Mouse (Mus musculus) CD4-positive helper T cell, adult 2 months (primary cell): ENCODE measurements around the gene Gm21992.
"Not testable (repeated sequence)": the region's sequence is repeated elsewhere in the genome, so short reads cannot be mapped to it uniquely, and the experiment has no call there.

Experiments used
- DNase-seq: peaks from one replicate; pipeline ENCODE4 v3.0.0-alpha.2; 2012; ENCODE audit warnings: low read depth, missing footprints, low spot score

Gene Gm21992

DNA sequence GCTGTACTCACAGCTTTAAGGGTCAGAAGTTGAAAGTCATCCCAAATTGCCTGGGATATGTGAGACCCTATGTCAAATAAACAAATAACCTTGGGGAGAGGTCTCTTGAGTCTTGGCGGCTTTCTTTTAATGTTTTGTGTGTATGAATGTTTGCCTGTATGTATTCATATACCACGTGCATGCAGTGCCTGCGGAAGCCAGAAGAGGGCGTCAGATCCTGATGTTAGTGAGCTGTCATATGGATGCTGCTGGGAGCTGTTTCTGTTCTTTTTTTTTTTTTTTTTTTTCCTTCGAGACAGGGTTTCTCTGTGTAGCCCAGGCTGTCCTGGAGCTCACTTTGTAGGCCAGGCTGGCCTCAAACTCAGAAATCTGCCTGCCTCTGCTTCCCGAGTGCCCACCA is 1.6 kb upstream of the Gm21992 start:
- DNase-seq = peak; percentile 44

DNA sequence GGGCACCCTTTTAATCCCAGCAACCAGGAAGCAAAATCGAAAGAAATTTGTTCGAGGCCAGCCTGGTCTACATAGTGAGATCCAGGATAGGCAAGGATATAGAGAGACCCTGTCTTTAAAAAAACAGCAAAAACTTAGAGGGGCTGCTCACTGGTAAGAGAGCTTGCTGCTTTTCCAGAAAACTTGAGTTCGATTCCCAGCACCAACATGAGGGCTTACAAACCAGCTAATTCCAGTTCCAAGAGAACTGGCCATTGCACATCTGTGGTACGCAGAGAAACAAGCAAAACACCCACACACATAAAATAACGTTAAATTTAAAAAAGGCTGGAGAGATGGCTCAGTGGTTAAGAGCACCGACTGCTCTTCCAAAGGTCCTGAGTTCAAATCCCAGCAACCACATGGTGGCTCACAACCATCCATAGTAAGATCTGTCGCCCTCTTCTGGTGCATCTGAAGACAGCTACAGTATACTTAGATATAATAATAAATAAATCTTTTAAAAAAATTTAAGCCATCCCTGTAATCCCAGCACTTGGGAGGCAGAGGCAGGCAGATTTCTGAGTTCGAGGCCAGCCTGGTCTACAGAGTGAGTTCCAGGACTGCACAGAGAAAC is 1.0 kb upstream of the Gm21992 start:
- peak; percentile 27 for DNase-seq

DNA sequence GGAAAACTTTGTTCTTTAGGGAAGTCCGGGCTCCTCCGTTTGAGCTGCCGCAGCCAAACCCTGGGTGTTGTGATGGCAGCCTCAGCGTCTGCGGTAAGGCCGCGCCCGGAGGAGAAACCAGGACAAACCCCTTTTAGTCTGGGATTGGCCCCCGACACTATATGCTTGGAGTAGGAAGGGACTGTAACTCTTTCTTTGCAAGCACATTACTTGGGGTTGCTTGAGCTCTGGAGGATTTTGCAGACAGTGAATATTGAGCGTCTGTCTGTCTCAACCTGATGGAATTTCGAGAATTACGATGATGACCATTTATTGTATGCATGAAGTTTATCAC is 464 bp upstream of the Gm21992 start:
- no peak for DNase-seq

DNA sequence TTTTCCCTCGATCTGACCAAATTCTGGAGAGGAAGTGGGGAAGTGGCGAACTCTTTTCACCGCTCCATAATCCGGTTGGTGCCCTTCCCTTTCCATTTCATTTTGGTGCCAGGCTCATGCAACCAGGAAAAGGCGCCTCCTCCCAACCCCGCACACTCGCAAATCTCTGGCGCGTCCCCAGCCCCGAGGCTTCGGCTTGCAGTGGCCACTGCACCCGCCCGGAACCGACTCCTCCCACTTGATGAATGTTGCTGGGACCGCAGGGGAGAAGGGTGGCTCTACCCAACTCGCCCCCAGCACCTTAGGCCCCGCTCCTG is 708 bp downstream of the Gm21992 start:
- no peak for DNase-seq

DNA sequence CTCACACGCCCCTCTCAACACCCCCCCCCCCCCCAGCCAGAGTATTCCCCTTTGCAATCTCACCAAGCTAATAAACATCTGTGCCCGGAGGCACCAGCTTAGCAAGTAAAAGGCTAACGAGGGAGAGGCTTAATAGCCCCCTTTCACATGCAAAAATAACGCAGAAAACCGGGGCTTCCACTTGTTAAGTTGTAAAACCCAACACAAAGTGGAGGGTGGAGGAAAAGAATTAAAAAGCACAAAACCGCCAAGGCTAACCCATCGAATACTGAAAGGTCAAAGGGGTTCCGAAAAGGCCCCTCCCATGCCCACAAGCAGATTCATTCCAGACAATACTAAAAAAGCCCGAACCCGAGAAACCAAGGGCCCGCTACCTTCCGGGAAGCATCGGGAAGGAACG is 1.1 kb downstream of the Gm21992 start:
- DNase-seq = no peak

DNA sequence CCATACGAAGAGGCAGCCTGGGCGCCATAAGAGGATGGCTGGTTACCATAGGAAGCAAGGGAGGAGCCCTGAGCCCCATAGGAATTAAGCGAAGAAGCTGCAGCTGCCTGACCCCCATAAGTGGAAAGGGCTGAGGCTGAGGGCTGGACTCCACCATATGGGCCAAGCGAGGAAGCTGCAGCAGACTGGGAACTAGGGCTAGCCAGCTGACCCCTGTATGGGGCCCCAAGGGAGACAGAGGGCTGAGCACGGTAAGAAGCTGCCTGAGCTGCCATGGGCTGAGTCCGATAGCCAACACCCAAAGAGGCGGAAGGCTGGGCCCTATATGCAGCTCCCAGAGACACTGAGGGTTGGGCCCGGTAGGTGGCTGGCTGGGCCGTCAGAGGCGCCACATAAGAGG is 8.1 kb downstream of the Gm21992 start:
- DNase-seq = no peak

DNA sequence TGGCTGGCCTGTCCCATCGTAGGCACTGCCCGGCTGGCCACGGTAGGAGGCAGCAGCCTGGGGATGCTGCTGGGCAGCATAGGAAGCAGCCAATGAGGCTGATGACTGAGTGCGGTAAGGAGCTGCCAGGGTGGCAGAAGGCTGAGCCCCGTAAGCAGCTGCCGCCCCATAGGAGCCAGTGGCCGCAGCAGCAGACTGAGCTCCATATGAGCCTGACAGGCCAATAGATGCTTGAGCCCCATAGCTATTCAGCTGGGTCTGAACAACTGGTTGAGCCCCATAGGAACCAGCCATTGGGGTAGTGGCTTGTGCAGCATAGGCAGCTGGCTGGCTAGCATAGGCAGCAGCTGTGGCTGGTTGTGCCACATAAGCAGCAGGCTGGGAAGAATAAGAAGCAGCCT is 8.7 kb downstream of the Gm21992 start:
- no peak for DNase-seq

DNA sequence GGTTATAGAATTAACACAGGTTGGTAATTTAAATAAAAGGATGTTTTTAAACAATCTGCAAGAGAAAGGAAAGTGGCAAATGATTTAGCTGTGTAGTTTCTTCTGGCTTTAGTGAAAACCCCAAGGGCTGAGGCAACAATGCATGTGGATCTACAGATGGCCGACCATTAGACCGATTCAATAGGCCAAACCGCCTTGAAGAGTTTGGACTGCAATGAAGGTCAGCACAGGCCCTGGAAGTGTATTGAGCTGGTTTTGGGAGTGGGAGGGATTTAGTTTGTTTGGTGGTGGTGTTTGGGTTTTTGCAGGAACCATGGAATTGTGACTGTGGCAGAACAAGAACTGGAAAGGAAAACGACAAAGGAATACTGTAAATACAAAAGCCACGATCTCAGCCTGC is 12.3 kb downstream of the Gm21992 start:
- no peak for DNase-seq

DNA sequence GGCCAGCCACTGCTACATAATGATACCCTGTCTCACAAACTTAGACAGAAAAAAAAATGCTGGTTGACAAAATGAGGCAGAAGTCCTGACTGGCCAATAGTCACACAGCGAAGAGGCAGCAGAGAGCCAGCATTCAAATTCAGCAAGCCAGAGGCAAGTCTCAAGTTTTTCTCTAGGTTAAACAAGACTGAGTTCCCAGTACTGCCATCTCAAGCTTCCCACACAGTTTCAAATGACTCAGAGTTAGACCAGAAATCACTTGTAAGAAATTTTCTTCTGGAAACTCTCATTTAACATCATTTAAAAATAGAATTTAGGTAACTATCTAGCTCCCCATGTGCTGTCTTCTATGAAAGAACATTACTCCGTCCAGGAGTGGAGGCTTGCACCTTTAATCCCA is 13.6 kb downstream of the Gm21992 start:
- no peak for DNase-seq

DNA sequence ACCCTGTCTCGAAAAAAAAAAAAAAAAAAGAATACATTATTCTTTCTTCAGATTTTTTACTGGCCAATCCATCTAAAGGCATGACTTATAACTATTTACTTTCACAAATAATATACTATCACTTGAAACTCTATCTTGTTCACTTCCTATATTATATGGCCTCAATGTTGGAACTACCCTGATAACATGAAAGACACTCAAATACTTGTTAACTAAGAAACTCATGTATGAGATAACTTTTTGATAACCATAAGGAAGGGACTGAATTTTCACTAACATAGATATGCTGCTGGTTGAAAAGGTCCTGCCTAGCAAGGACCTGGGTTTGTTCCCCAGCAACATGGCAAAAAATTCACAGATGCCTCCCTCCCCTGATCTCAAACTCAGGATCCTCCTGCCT is 15.5 kb downstream of the Gm21992 start:
- DNase-seq = no peak

DNA sequence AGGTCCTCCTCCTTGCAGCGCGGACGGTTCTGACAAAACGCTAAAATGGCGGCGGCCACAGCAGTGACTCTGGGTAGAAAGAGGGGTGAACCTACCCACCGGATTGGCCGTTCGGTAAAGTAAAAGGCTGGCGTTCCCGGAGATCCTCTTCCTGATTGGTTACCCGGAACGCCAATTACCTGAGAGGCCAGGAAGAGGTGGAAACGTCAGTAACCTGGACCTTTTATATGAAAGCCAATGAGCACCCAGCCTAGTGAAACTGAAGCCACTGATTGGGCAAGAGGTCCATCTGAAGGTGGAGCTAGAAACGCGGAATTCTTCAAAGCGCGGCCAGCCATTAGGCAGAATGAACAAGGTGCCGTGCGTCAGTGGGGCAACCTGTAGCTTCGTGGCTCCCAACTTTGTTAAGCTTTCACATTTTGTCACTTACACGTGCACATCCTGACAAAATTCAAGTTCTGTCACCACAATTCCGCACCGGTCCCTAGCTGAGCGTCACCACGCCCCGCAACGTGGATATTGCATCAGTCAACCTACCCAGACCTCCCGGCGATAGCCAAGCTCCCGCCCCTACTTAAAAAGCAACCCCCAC is 17.5 kb downstream of the Gm21992 start, which contains the start of gene Rbm4:
TSS of gene Rbm4 (minus strand) at position 71 of the 592 bp plus-strand sequence.
- DNase-seq = peak; percentile 99

DNA sequence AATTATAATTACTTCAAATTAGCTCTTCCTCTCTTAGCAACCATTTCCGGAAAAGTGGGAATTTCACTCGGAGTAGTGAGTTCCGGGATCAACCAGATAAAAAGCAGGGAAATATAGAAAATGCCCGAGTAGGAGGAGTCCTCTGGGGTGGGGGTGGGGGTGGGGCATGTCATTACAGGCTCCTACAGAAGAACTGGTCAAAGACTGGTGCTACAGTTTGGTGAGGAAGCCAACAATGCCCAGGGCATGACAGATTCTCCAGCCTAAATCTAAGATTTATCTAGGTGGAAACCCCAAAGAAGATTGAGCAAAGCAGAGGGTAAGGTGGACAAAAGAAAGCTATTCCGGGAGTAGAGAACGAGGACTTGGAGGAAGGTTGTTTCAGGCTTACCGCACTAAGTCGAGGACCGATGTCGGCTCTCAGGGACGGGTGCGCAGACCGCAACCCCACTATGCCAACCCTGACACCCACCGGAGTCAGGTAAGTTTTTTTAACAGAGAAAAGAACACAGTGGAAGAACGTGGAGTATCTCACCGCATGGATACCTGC is 18.1 kb downstream of the Gm21992 start:
- DNase-seq = no peak

DNA sequence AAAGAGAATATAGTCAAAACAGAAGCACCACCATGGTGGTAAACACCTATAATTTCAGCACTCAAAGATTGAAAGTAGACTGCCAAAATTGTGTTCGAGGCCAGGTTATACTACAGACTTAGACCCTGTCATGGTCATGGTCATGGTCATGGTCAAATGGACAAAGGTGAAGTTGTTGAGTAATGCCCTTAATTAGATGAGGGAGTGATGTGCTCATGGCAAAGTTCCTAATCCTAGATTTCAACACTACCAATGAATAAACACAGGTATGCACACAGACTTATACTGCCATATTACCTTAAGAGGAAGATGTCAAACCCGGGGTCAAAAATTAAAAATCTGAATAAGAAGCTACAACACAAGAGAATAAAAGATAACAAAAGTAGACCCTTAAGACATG is 25.1 kb downstream of the Gm21992 start:
- DNase-seq = no peak

DNA sequence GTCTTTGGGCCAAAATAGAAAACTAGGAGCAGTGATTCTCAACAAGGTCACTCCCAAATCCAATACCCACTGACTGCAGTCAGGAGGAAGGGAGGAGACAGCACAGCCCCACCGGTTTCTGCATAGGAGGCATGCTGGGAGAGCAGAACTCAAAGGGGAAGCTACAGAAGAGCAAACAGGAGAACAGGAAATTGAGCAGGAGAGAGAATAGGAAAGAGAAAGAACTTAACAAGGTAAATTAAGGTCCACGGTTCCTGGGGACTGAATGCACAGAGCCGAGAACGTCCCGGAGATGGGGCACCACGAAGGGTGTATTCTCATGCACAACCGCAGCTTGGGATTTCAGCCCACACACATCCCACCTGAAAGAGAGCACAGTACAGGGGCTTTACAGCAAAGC is 26.2 kb downstream of the Gm21992 start:
- DNase-seq = no peak

DNA sequence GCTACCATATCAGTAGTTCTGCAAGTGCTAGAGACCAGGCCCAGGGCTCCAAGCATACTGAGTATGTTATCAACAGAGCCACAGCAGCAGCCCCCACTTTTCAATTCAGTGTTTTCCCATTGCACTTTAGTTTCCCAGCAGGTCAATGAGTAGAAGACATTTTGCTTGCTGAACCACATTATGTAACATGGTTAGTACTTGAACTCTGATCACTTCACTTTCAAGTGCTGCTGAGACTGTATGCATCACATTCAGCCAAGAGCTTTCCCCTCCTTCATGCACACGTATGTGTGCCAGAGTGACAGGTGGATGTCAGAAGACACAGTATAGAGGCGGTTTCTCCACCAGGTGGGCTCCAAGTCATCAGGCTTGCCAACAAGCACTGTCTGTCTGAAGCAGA is 28.5 kb downstream of the Gm21992 start:
- DNase-seq = no peak

DNA sequence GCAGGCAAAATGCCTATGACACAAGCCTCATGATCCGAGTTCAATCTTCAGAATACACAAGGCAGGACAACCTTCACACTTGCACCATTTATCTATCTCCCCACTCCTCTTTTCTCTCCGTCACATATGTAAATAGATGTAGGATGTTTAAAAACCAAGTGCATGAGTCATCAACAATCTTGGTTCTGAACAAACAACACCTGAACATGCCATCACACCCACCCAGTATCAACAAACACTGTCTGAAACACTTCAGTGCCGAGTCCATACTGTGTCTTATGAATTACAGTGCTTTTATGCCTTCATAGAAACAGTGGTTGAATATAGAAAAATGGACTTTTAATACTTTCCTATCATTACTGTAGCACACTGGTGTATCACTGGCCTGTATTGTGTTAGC is 38.6 kb downstream of the Gm21992 start:
- DNase-seq = no peak

DNA sequence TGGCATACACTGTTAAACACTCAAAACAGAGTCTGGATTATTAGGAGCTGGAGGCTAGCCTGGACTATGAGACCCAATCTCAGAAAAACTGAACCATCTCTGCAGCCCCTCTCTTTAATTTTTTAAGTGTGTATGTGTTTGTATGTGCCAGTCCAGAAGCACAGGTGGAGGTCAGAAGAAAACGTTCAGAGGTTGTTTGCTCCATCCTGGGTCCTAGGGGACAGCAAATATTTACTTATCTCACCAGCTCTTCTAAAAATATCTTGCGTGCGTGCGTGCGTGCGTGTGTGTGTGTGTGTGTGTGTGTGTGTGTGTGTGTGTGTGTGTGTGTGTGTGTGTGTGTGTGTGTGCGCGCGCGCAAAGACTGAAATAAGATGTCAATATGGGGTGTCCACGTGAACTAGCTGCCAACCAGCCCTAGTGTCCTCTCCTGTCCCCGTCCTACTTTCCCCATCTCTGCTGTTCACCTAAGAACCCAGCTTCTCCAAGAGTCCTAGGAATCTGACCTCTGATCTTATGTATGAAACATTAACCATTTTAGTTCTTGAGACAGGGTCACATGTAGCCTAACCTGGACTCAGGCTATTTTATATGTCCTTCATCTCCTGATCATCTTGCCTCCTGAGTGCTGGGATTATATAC is 43.8 kb downstream of the Gm21992 start:
- no peak for DNase-seq

DNA sequence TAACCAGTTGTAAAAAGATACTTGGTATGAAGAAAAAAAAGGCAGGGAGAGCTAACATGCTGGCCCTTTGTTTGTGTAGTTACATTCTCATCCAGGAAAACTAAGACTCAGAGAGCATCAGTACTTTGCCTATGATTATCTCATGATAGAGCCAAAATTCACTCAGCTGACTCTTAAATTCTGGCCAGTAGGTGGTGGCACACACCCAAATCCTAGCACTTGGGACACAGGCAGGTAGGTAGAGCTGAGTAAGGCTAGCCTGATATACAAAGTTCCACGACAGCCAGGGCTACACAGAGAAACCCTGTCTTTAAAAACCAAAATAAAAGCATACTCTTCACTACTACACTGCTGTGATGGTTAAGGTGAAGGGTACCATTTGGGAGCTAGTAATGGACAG is 48.5 kb downstream of the Gm21992 start:
- peak; percentile 30 for DNase-seq

DNA sequence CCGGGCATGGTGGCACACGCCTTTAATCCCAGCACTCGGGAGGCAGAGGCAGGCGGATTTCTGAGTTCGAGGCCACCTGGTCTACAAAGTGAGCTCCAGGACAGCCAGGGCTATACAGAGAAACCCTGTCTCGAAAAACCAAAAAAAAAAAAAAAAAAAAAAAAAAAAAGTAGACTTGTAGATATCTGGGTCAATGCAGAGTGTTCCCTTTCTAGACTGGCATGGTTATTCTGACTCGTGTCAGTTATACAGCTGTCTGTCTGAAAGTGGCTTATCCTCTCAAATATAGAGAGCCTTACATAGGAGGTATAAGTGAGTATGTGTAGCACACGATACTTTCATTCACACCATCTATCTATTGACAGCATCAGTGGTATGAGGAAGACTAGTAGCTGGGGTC is 50.9 kb downstream of the Gm21992 start:
- DNase-seq = not testable (repeated sequence)

DNA sequence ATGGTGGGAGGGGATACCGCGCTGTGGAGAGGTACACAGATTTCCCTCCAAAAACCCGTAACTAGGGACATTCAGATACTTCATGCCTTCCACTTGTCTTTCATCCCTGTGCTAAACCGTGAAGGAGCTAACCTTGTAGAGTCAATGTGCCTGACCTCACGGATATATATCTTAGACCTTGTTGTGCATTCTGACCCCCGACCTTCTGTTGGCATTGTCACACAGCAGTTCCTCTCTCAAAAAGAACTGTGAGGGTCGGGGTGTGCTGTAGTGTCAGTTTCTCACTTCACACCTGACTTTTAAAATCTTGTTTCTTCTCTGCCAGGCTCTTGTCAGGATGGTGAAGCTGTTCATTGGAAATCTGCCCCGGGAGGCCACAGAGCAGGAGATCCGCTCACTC is 54.5 kb downstream of the Gm21992 start:
- DNase-seq = no peak

DNA sequence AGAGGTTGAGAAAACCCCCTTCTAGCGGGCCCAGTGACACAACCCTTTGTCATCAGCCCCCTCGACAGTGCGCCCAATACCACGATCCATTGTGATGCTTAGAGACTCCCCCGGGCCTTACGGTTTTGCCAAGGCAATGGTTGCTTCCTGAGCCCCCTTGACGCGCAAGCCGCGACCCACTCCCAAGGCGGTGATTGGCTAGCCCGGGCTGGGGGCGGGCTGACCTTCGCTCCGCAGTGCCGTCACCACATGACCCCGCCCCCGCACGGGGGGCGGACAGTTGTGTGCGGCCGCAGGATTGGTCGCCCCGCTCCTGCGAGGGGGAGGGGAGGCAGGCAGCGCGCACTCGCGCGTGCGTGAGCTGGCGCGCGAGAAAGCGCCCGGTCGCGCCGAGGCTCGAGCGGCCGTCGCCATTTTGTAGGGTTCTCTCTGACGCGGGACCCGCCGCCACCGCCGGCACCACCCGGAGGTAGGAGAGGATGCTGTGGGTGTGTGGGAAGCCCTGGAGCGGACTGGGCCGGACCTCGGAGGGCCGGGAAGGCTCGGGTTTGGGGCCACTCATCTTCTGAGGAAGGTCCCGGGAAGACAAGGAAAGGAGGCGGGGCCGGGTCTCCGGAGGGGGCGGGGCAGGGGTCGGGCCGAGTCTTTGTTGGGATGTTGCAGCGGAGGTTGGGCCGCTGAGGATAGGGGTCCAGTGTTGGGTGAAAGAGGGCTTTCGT is 55.1 kb downstream of the Gm21992 start, which contains the start of gene Rbm4b:
TSS of gene Rbm4b (plus strand) at position 305 of the 719 bp plus-strand sequence.
- DNase-seq = peak; percentile 99

DNA sequence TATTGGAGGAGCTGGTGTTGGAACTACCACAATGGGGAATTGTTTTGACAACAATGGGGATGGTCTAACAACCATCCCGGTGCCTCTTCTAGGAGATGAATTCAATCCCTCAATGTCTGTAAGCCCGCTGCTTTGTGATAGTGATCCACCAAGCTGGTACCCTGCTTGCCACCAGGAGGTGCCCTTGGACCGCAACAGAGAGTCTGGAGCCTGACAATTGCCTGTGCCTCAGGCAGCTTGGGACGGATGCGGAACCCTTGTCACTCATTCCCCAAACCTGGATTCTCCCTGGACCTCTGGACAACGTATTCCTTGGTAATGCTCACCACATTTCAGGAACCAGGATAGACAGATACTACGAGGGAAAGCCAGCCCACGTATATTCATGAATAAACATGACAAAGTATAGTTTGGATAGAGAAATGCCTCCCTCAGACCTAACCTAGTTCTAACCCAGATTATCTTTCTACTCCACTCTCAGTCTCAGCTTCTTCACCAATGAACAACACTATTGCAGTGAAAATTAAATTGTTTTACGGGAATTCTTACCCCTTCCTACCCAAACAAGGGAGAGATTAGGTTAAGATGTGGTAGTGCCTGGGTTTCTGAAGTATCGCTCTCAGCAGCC is 55.7 kb downstream of the Gm21992 start:
- peak; percentile 90 for DNase-seq
